Mouse (Mus musculus): ENCODE measurements at regions not wholly inside any gene's neighbourhood (a gene's known extent, or its start where the extent isn't known, plus 50 kb on each side); places are given as distances from the start of the nearest gene placed in this dataset.

DNA sequence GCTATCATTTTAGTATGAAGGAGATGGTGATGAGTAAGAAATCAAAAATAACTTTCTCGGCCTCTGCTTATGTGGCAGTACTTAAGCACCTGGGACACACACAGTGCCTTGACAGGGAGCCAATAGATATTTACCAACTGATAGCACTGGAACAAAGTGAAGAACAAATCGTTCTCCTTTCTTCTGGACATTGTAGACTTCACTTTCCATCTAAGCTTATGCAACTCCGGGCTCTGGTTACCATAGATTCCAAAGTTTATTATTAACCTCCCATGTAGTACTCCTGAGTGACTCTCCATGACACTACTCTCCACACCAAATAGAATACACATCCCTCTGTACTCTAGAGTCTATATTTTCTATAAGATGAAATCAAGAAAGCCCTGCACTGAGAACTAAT lies 110.9 kb upstream of the Ccdc85a start:
- TF ChIP-seq CTCF (conservative IDR thresholded peaks at IDR 0.05; ENCODE audit: insufficient read depth, insufficient read length, low read depth, low read length) (no peak), POLR2A (IDR thresholded peaks at IDR 0.05; ENCODE audit: low read depth, low read length) (no peak)
